Mouse (Mus musculus): ENCODE measurements at regions not wholly inside any gene's neighbourhood (a gene's known extent, or its start where the extent isn't known, plus 50 kb on each side); places are given as distances from the start of the nearest gene placed in this dataset.

GRCm38 (mm10) chr7:65782024-65782423 lies 79.5 kb upstream of the Pcsk6 start:
- TF ChIP-seq CTCF (IDR thresholded peaks at IDR 0.05; ENCODE audit: low read depth) (no peak), EP300 (IDR thresholded peaks at IDR 0.05; ENCODE audit: low read depth) (no peak)
